Mouse (Mus musculus) erythroblast, embryonic 14.5 days (primary cell): Measurements from ENCODE around the gene Gtpbp3.

Experiments
- GATA1 ChIP-seq: IDR thresholded peaks from 2 replicates; pipeline ENCODE4 v1.6.1; 2012; ENCODE audit warnings: low read length, inconsistent platforms, mixed read lengths
- TAL1 ChIP-seq: IDR thresholded peaks from 3 replicates; pipeline ENCODE4 v1.6.1; 2012; ENCODE audit warnings: low read length, inconsistent platforms, mixed read lengths

- no peak for TF ChIP-seq GATA1
- TF ChIP-seq TAL1: no peak
Observed at GRCm38 (mm10) chr8:71527162-71527870, 39.4 kb downstream of the Gtpbp3 start.
